Comparison of ENCODE assay signal across 8 mouse cellular contexts in the genomic region with DNA sequence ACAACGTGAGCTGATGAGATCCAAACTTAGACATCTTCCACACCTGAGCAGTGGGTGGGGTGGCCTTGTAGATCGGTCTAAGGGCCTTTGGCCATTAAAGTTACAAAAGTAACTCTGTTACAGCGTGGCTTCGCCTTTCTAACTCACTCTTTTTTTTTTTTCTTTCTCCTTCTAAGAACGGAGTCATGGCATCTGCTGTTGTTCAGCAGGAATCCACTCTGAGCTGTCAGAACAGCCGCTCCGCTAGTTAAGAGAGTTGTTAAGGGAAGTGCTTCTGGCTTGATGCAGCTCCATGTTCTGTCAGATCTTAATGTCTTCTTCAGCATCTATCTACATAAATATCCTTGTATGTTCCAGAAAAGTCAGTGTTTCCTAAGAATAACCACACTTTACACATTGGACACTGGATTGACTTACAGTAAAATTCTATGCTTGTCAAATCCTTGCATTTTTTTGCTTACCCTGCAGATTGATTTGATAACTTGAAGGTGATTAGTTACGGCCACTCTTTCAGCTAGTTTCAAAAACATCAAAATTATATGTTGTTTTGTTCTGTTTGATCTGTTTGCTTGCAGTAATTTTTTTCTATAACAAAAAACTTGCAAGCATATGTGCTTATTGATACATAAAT. TPM values are rescaled to one million over a fixed set of nuclear protein-coding genes. Genes with fewer than 3 reads are reported as not detected.
DNase-seq lines count a peak whose midpoint lies in the region; ATAC-seq and TF ChIP-seq lines count a peak whose summit lies in the region.

No protein-coding gene starts in this region.

- no peaks in the 10 kb centered on the region for H3K27me3 ChIP-seq in kidney, adult 2 months (replicated peaks; ENCODE audit: control insufficient read depth, insufficient read depth, low read length)
- H3K27me3 ChIP-seq in forebrain, embryonic 14.5 days (replicated peaks; ENCODE audit: control insufficient read depth, insufficient read depth, low read length) = no peaks in the 10 kb centered on the region

- H3K4me1 ChIP-seq in kidney, adult 2 months (ENCODE audit: control insufficient read depth, insufficient read depth, low read length) = peaks cover 12% of the 10 kb centered on the region; the same call in 1 of the 2 replicates
- peaks cover 14% of the 10 kb centered on the region for H3K4me1 ChIP-seq in forebrain, embryonic 14.5 days (ENCODE audit: control insufficient read depth, insufficient read depth, low read length)

- TF ChIP-seq POLR2A in kidney, adult 2 months (IDR thresholded peaks at IDR 0.05; ENCODE audit: low read depth, low read length) = no peak

- H3K4me2 ChIP-seq in forebrain, embryonic 14.5 days (ENCODE audit: low read length) = peak overlapping the region; percentile 63

- H3K9me3 ChIP-seq in forebrain, embryonic 14.5 days (replicated peaks; ENCODE audit: control insufficient read depth, low read length) = no peaks in the 10 kb centered on the region

- 4% methylated on average over 8 of the region's 8 CpGs for WGBS in kidney, adult 2 months
- WGBS in forebrain, embryonic 14.5 days = 8% methylated on average over 8 of the region's 8 CpGs

- H3K27ac ChIP-seq in kidney, adult 2 months (ENCODE audit: insufficient read depth, low read depth, low read length) = peak overlapping the region; percentile 18
- peak overlapping the region; percentile 79; the same call in 1 of the 2 replicates for H3K27ac ChIP-seq in forebrain, embryonic 14.5 days (ENCODE audit: low read depth, low read length)

- ATAC-seq in forebrain, embryonic 14.5 days = no peak

- TF ChIP-seq CTCF in kidney, adult 2 months (conservative IDR thresholded peaks at IDR 0.05; ENCODE audit: insufficient read depth, insufficient read length, low read depth, low read length) = no peak

- DNase-seq in kidney, adult 2 months = no peak
- no peak for DNase-seq in kidney, adult 18-20 months
- peak; percentile 34 for DNase-seq in MN1 (ENCODE audit: low spot score)
- peak; percentile 44 for DNase-seq in forebrain, embryonic 14.5 days (ENCODE audit: low spot score)
- DNase-seq in mesoderm, embryonic 11.5 days (ENCODE audit: low read depth, low spot score) = peak; percentile 16
- no peak for DNase-seq in natural killer cell, adult 2 months (ENCODE audit: low spot score in 2 of 2)
- no peak for DNase-seq in gastrocnemius, adult 18-20 months (ENCODE audit: low spot score)
- DNase-seq in thymus, postnatal 36 days = no peak

- peak overlapping the region; percentile 78 for H3K4me3 ChIP-seq in kidney, adult 2 months (ENCODE audit: insufficient read depth, low read depth, low read length)
- peak overlapping the region; percentile 70 for H3K4me3 ChIP-seq in forebrain, embryonic 14.5 days (ENCODE audit: low read depth, low read length)

- peaks cover under 1% of the 10 kb centered on the region for H3K36me3 ChIP-seq in kidney, adult 2 months (ENCODE audit: control insufficient read depth, insufficient read depth, low read length)
- peaks cover 20% of the 10 kb centered on the region for H3K36me3 ChIP-seq in forebrain, embryonic 14.5 days (ENCODE audit: control insufficient read depth, insufficient read depth, low read length)

- peak overlapping the region; percentile 80 for H3K9ac ChIP-seq in forebrain, embryonic 14.5 days (ENCODE audit: low read length)

RNA-seq across cellular contexts. Expression of gene Dhx29, which starts 0.9 kb away (rescaled TPM):
- polyA plus RNA-seq in kidney, adult 2 months (2012; rRNA removed) = 3.9 and 4.0 TPM in 2 replicates
- 17.5 and 25.4 TPM in 2 replicates for polyA plus RNA-seq in forebrain, embryonic 14.5 days (2014; fragmentation: Nextera tagmentation; extraction: Ambion mirVana)
- total RNA-seq in gastrocnemius, adult 18-20 months (2021) = 10 to 100 TPM; 15.4 to 15.8 TPM

RNA-seq across cellular contexts. Expression of gene Mtrex, which starts 1.0 kb away (rescaled TPM):
- 7.9 and 10.6 TPM in 2 replicates for polyA plus RNA-seq in kidney, adult 2 months (2012; rRNA removed)
- 70.6 and 77.9 TPM in 2 replicates for polyA plus RNA-seq in forebrain, embryonic 14.5 days (2014; fragmentation: Nextera tagmentation; extraction: Ambion mirVana)
- 10 to 100 TPM; 28.4 to 30.8 TPM for total RNA-seq in gastrocnemius, adult 18-20 months (2021)

RNA-seq across cellular contexts. Expression of gene Ccno, which starts 59.4 kb away (rescaled TPM):
- polyA plus RNA-seq in kidney, adult 2 months (2012; rRNA removed) = 0.47 and 1.1 TPM in 2 replicates
- 1.5 and 2.2 TPM in 2 replicates for polyA plus RNA-seq in forebrain, embryonic 14.5 days (2014; fragmentation: Nextera tagmentation; extraction: Ambion mirVana)
- not detected for total RNA-seq in gastrocnemius, adult 18-20 months (2021)

Comparison
In these comparisons a context has a peak if more than half of its experiments do, and no peak if none do; other contexts are left out.
1. DNase-seq: peak in MN1 (single experiment), forebrain, embryonic 14.5 days (single experiment) and mesoderm, embryonic 11.5 days (single experiment); none in kidney, adult 2 months (single experiment), kidney, adult 18-20 months (single experiment), natural killer cell, adult 2 months (0 of 2), gastrocnemius, adult 18-20 months (single experiment) and thymus, postnatal 36 days (0 of 2).